Mouse (Mus musculus) lung, postnatal 0 days (tissue): ENCODE measurements around the gene Ascc2. TPM values are rescaled to one million over a fixed set of nuclear protein-coding genes. Genes with fewer than 3 reads are reported as not detected.

Experiments
- ATAC-seq: fragments of 200-750 bp; cut with Nextera tagmentation; 2 replicates; pipeline ENCODE4 v1.8.0; 2017; ENCODE audit warnings: moderate library complexity
- DNase-seq: peaks from one replicate; pipeline ENCODE4 v3.0.0-alpha.2; 2016; ENCODE audit warnings: low spot score
- H3K27ac ChIP-seq: fragments of 300-500 bp; sonication (generic); 2 replicates; pipeline ENCODE4 v1.5.1; 2014; ENCODE audit warnings: antibody characterized with exemption, mild to moderate bottlenecking, low read length, mixed read lengths
- H3K27me3 ChIP-seq: fragments of 300-500 bp; sonication (generic); replicated peaks from 2 replicates; pipeline ENCODE4 v1.6.1; 2014; ENCODE audit warnings: low read length, mixed read lengths; ENCODE audit not compliant: insufficient read depth
- H3K36me3 ChIP-seq: fragments of 300-500 bp; sonication (generic); 2 replicates; pipeline ENCODE4 v1.6.1; 2014; ENCODE audit warnings: low read length, mixed read lengths; ENCODE audit not compliant: insufficient read depth
- H3K4me1 ChIP-seq: fragments of 300-500 bp; sonication (generic); 2 replicates; pipeline ENCODE4 v1.6.1; 2014; ENCODE audit warnings: antibody characterized with exemption, low read depth, low read length, mixed read lengths; ENCODE audit not compliant: insufficient read depth
- H3K4me2 ChIP-seq: fragments of 300-500 bp; sonication (generic); replicated peaks from 2 replicates; pipeline ENCODE4 v1.6.1; 2014; ENCODE audit warnings: low read depth, mild to moderate bottlenecking, low read length, moderate library complexity, mixed read lengths
- H3K4me3 ChIP-seq: fragments of 300-500 bp; sonication (generic); 2 replicates; pipeline ENCODE4 v1.5.1; 2014; ENCODE audit warnings: low read depth, low read length
- H3K9ac ChIP-seq: fragments of 300-500 bp; sonication (generic); replicated peaks from 2 replicates; pipeline ENCODE4 v1.6.1; 2014; ENCODE audit warnings: low read depth, mild to moderate bottlenecking
- H3K9me3 ChIP-seq: fragments of 300-500 bp; sonication (generic); 2 replicates; pipeline ENCODE4 v1.6.1; 2016; ENCODE audit warnings: low read length, mixed read lengths
- CTCF ChIP-seq: IDR thresholded peaks from 2 replicates; pipeline ENCODE4 v1.5.1; 2016; ENCODE audit warnings: antibody characterized with exemption, mild to moderate bottlenecking
- EP300 ChIP-seq: IDR thresholded peaks from 2 replicates; pipeline ENCODE4 v1.6.1; 2016; ENCODE audit warnings: antibody characterized with exemption, mild to moderate bottlenecking, control low read depth
- WGBS: fragments of 180-500 bp; shearing (Covaris S2); extraction: QIAGEN DNeasy Blood & Tissue Kit; methylation state at CpG from one replicate; pipeline ENCODE4 v1.1.7; 2014; 5-methylcytosine and 5-hydroxymethylcytosine counted together
- polyA plus RNA-seq: library from polyadenylated mRNA; unstranded; fragments of >200 nt; fragmentation: Nextera tagmentation; extraction: Ambion mirVana; gene quantifications from 2 replicates; pipeline ENCODE4 v1.2.1, GENCODE M21; 2015

Ascc2 gene
- polyA plus RNA-seq, 1 experiment from 2014 or later: 21.7 TPM

- no peaks in the 10 kb centered on the region for H3K9me3 ChIP-seq
- TF ChIP-seq CTCF (no peak), EP300 (no peak)
- no peaks in the 10 kb centered on the region for H3K36me3 ChIP-seq
- H3K27ac ChIP-seq: no peak overlapping the region
- H3K4me2 ChIP-seq: no peak overlapping the region
- H3K4me3 ChIP-seq: no peak overlapping the region
- no peaks in the 10 kb centered on the region for H3K27me3 ChIP-seq
- 75% methylated on average over 4 of the region's 4 CpGs for whole genome bisulfite sequencing
- no peak for DNase-seq
- H3K9ac ChIP-seq: no peak overlapping the region
- H3K4me1 ChIP-seq: no peaks in the 10 kb centered on the region
- ATAC-seq: no peak
These were observed 78.0 kb downstream of the Ascc2 start for GRCm38 (mm10) chr11:4715596-4715995.

DNA sequence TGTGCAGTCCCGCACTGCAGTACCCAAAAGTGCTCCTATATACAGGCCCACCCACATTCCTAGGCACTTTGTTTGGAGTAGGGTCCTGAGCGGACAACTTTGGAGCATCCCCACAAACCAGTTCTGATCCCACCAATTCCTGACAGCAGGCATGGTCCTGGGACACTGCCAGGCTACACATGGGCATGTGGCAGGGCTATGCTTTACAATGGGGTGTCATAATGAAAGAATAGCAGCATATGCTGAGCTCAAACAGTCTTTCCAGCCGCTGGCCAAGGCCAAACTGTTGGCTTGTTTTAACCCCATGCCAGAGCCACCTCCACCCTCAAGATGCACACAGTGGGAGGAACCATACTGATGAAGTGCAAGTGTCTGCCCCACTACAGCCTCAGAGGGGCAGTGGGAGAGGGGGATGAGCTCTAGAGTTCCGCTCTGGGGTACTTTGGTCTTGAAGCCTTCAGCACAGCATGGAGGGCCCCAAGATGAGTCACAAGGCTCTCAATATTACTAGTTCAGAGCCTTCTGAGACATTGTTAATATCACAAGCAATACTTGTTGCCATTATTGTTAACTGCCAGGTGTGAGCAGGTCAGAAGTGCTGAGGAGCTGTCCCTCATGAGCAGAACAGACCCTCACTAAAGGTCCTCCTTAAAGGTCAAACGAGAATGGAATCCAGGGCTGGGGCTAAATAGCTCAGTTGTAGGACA is 79.1 kb downstream of the Ascc2 start:
- H3K27ac ChIP-seq: no peak overlapping the region
- H3K4me3 ChIP-seq: no peak overlapping the region
- no peak for DNase-seq
- no peaks in the 10 kb centered on the region for H3K27me3 ChIP-seq
- no peaks in the 10 kb centered on the region for H3K4me1 ChIP-seq
- no peak overlapping the region for H3K4me2 ChIP-seq
- no peaks in the 10 kb centered on the region for H3K36me3 ChIP-seq
- no peaks in the 10 kb centered on the region for H3K9me3 ChIP-seq
- H3K9ac ChIP-seq: no peak overlapping the region
- TF ChIP-seq CTCF (no peak), EP300 (no peak)
- WGBS: 85% methylated on average over 5 of the region's 5 CpGs
- ATAC-seq: no peak

GRCm38 (mm10) chr11:4718548-4718947 is 81.0 kb downstream of the Ascc2 start:
- Histone ChIP-seq H3K4me3 (no peak overlapping the region), H3K9me3 (no peaks in the 10 kb centered on the region), H3K36me3 (no peaks in the 10 kb centered on the region), H3K27me3 (no peaks in the 10 kb centered on the region), H3K9ac (no peak overlapping the region), H3K27ac (no peak overlapping the region), H3K4me1 (no peaks in the 10 kb centered on the region), H3K4me2 (no peak overlapping the region)
- TF ChIP-seq CTCF (no peak), EP300 (no peak)
- DNase-seq (no peak), ATAC-seq (no peak)
- 74% methylated on average over 5 of the region's 5 CpGs for WGBS

GRCm38 (mm10) chr11:4719961-4720360 is 82.4 kb downstream of the Ascc2 start:
- Histone ChIP-seq H3K4me1 (no peaks in the 10 kb centered on the region), H3K27ac (no peak overlapping the region), H3K4me2 (no peak overlapping the region), H3K9me3 (no peaks in the 10 kb centered on the region), H3K27me3 (no peaks in the 10 kb centered on the region), H3K36me3 (no peaks in the 10 kb centered on the region), H3K9ac (no peak overlapping the region), H3K4me3 (no peak overlapping the region)
- no peak for ATAC-seq
- DNase-seq: no peak
- 88% methylated on average over 9 of the region's 9 CpGs for WGBS
- TF ChIP-seq EP300 (no peak), CTCF (no peak)

GRCm38 (mm10) chr11:4720393-4720792 is 82.8 kb downstream of the Ascc2 start:
- Histone ChIP-seq H3K4me1 (no peaks in the 10 kb centered on the region), H3K36me3 (no peaks in the 10 kb centered on the region), H3K4me3 (no peak overlapping the region), H3K9me3 (no peaks in the 10 kb centered on the region), H3K27me3 (no peaks in the 10 kb centered on the region), H3K27ac (no peak overlapping the region), H3K9ac (no peak overlapping the region), H3K4me2 (no peak overlapping the region)
- ATAC-seq (no peak), DNase-seq (no peak)
- no peak for TF ChIP-seq EP300
- TF ChIP-seq CTCF: no peak
- WGBS: 62% methylated on average over 11 of the region's 11 CpGs

GRCm38 (mm10) chr11:4720900-4721580 is 83.5 kb downstream of the Ascc2 start:
- Histone ChIP-seq H3K36me3 (no peaks in the 10 kb centered on the region), H3K4me3 (no peak overlapping the region), H3K9ac (no peak overlapping the region), H3K4me2 (no peak overlapping the region), H3K4me1 (no peaks in the 10 kb centered on the region), H3K9me3 (no peaks in the 10 kb centered on the region), H3K27ac (no peak overlapping the region), H3K27me3 (no peaks in the 10 kb centered on the region)
- DNase-seq: peak; percentile 65
- no peak for TF ChIP-seq CTCF
- no peak for TF ChIP-seq EP300
- ATAC-seq: peak; percentile 72
- 46% methylated on average over 7 of the region's 7 CpGs for WGBS
